Mouse (Mus musculus) cerebellum, adult 2 months (tissue): ENCODE measurements around the gene Muc4.

Source experiments
- CTCF ChIP-seq: fragments of 200-500 bp; IDR thresholded peaks from 2 replicates; pipeline ENCODE4 v1.5.1; 2011; ENCODE audit warnings: low read depth, mild to moderate bottlenecking, control low read depth, low read length, moderate library complexity, borderline replicate concordance; ENCODE audit not compliant: insufficient read depth
- POLR2A ChIP-seq: fragments of 200-500 bp; IDR thresholded peaks from 2 replicates; pipeline ENCODE4 v1.6.1; 2011; ENCODE audit warnings: low read length, control low read depth, borderline replicate concordance; ENCODE audit not compliant: insufficient read depth

- TF ChIP-seq POLR2A, result no peak
- no peak for TF ChIP-seq CTCF
These were observed 26.6 kb upstream of the Muc4 start for GRCm38 (mm10) chr16:32709116-32709515.
